Mouse (Mus musculus) cerebellum, adult 9-10 months (tissue): ENCODE results near the gene Obox7.
"Not testable (repeated sequence)": the region's sequence is repeated elsewhere in the genome, so short reads cannot be mapped to it uniquely, and the experiment has no call there.

ENCODE experiments used
- DNase-seq: peaks from one replicate; pipeline ENCODE4 v3.0.0; 2022

Obox7 gene

GRCm38 (mm10) chr7:14659196-14659595 is at the start of gene Obox7:
TSS of gene Obox7 (plus strand) at chr7:14659496.
- not testable (repeated sequence) for DNase-seq

- not testable (repeated sequence) for DNase-seq
These were observed 36.4 kb upstream of the Obox7 start for GRCm38 (mm10) chr7:14622556-14623542.
